Mouse (Mus musculus) neural tube, embryonic 12.5 days (tissue): ENCODE measurements at regions not wholly inside any gene's neighbourhood (a gene's known extent, or its start where the extent isn't known, plus 50 kb on each side); places are given as distances from the start of the nearest gene placed in this dataset.

Experiments used
- ATAC-seq: fragments of 200-750 bp; cut with Nextera tagmentation; 2 replicates; pipeline ENCODE4 v1.8.0; 2017; ENCODE audit warnings: low read depth, mild to moderate bottlenecking, moderate TSS enrichment, moderate library complexity; ENCODE audit not compliant: low FRiP score
- H3K27ac ChIP-seq: fragments of 300-500 bp; sonication (generic); 2 replicates; pipeline ENCODE4 v1.5.1; 2016
- H3K27me3 ChIP-seq: fragments of 300-500 bp; sonication (generic); replicated peaks from 2 replicates; pipeline ENCODE4 v1.6.1; 2016; ENCODE audit warnings: mild to moderate bottlenecking
- H3K36me3 ChIP-seq: fragments of 300-500 bp; sonication (generic); 2 replicates; pipeline ENCODE4 v1.6.1; 2016; ENCODE audit warnings: mild to moderate bottlenecking
- H3K4me1 ChIP-seq: fragments of 300-500 bp; sonication (generic); 2 replicates; pipeline ENCODE4 v1.6.1; 2016
- H3K4me2 ChIP-seq: fragments of 300-500 bp; sonication (generic); replicated peaks from 2 replicates; pipeline ENCODE4 v1.6.1; 2016; ENCODE audit warnings: mild to moderate bottlenecking
- H3K4me3 ChIP-seq: fragments of 300-500 bp; sonication (generic); 2 replicates; pipeline ENCODE4 v1.5.1; 2016
- H3K9ac ChIP-seq: fragments of 300-500 bp; sonication (generic); 2 replicates; pipeline ENCODE4 v1.6.1; 2016; ENCODE audit warnings: mild to moderate bottlenecking
- H3K9me3 ChIP-seq: fragments of 300-500 bp; sonication (generic); 2 replicates; pipeline ENCODE4 v1.6.1; 2016; ENCODE audit warnings: mild to moderate bottlenecking
- WGBS: fragments of 180-500 bp; shearing (Covaris S2); methylation state at CpG from one replicate; pipeline ENCODE4 v1.1.7; 2016; 5-methylcytosine and 5-hydroxymethylcytosine counted together

DNA sequence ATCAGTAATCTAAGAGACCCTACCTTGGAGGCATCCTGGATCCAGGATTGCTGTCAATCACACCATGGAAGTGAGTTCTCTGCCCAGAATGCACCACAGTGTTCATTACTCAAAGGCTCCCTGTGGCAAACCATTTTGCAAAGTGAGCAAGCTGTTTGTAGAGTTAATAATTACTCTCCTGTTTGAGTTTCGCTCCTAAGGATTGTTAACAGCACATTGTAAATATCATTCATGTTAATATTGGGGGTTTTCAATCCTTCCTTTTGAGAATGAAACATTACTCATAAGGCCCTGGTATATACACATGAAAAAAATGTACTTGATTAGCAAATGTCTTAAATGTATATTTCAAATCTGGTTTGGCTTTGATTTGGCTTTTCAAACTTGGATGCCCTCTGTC lies 58.1 kb upstream of the Clstn2 start:
- WGBS, result 88% methylated on average over 1 of the region's 1 CpGs
- H3K9me3 ChIP-seq, result no peaks in the 10 kb centered on the region
- H3K4me3 ChIP-seq, result no peak overlapping the region
- ATAC-seq, result no peak
- H3K4me1 ChIP-seq, result no peaks in the 10 kb centered on the region
- H3K4me2 ChIP-seq, result no peak overlapping the region
- no peak overlapping the region for H3K27ac ChIP-seq
- H3K36me3 ChIP-seq, result no peaks in the 10 kb centered on the region
- no peaks in the 10 kb centered on the region for H3K27me3 ChIP-seq
- no peak overlapping the region for H3K9ac ChIP-seq

DNA sequence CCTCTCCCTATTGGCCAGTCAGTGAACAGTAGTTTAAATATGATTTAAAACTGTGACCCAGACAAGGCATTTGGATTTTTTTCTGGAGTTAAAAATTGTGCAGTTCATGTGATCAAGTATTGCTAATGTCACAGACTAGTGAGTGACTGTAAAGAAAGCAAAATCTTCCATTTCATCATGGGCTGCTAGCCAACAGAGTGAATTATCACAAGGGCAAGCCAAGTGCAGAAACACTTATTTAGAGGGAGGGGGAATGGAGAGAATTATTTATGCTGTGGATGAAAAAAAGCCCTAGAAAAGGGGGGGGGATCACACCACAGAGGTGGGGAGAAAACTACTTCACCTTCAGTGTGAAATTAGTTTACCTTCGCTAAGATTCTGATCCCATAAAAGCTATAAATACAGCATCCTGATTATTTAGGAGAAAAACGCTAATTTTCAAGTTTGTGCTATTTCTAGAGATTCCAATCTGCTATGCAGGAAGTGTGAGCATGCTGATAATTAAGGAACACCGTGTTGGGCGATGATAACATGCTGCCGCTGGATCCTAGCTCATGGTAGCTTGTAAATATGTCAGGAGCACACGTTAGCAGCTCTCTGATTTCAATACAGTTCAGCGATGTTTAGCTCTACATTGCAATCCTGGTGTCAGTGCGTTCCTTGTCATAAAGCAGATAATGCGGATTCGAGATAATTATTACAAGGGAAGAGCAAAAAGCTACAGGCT lies 62.2 kb upstream of the Clstn2 start:
- 84% methylated on average over 10 of the region's 10 CpGs for WGBS
- Histone ChIP-seq H3K4me3 (no peak overlapping the region), H3K27me3 (no peaks in the 10 kb centered on the region), H3K4me1 (no peaks in the 10 kb centered on the region), H3K36me3 (no peaks in the 10 kb centered on the region), H3K9ac (no peak overlapping the region), H3K9me3 (no peaks in the 10 kb centered on the region), H3K4me2 (no peak overlapping the region), H3K27ac (no peak overlapping the region)
- ATAC-seq, result no peak

- Histone ChIP-seq H3K27ac (no peak overlapping the region), H3K4me1 (no peaks in the 10 kb centered on the region), H3K4me2 (no peak overlapping the region), H3K4me3 (no peak overlapping the region), H3K9ac (no peak overlapping the region), H3K36me3 (no peaks in the 10 kb centered on the region), H3K27me3 (no peaks in the 10 kb centered on the region), H3K9me3 (no peaks in the 10 kb centered on the region)
- no peak for ATAC-seq
- 55% methylated on average over 6 of the region's 6 CpGs for WGBS
Measured at GRCm38 (mm10) chr9:98123390-98123789, 90.4 kb upstream of the Clstn2 start.

DNA sequence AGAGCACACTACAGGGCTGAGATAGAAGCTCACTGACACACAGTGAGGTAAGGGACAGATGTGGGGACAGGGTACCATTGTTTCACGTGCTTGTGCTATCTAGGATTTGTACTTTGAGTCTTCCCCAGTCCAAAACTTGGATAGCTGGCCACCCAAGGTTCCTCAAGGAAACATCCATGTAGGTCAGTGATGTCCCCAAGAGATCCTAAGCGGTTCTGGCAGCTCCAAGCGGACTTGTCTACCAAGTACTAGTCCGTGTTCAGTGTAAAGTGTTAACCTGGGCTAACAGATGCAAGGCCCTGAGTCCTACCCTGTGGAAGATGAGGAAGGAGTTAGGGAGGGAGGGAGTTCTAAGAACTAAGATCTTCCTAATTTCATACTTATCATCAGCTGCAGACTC lies 96.6 kb upstream of the Clstn2 start:
- Histone ChIP-seq H3K4me3 (no peak overlapping the region), H3K27ac (no peak overlapping the region), H3K4me1 (no peaks in the 10 kb centered on the region), H3K9me3 (no peaks in the 10 kb centered on the region), H3K36me3 (no peaks in the 10 kb centered on the region), H3K9ac (no peak overlapping the region), H3K4me2 (no peak overlapping the region), H3K27me3 (no peaks in the 10 kb centered on the region)
- no peak for ATAC-seq
- 86% methylated on average over 4 of the region's 4 CpGs for WGBS

DNA sequence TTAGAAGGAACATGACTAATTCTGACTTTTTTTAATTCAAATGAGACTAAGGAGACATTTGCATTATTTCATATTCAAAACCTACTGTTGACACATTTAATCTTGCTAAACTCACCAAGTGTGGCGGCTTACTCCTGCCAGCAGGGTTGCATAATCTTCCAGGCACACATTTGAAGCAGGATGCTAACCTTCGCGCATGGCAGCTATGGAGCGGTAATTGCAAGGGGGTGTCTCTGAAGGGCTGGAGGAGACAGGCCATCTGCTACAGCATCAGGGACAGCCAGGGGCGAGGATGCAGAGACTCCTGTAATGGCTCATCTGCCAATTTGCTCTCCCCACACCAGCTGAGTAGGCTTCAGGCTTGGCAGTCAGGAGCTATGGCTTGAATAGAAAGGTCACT lies 97.9 kb upstream of the Clstn2 start:
- Histone ChIP-seq H3K4me2 (no peak overlapping the region), H3K27ac (no peak overlapping the region), H3K4me1 (no peaks in the 10 kb centered on the region), H3K9me3 (no peaks in the 10 kb centered on the region), H3K36me3 (no peaks in the 10 kb centered on the region), H3K9ac (no peak overlapping the region), H3K4me3 (no peak overlapping the region), H3K27me3 (no peaks in the 10 kb centered on the region)
- 83% methylated on average over 5 of the region's 5 CpGs for WGBS
- no peak for ATAC-seq

- H3K9me3 ChIP-seq, result no peaks in the 10 kb centered on the region
- no peak overlapping the region for H3K4me2 ChIP-seq
- no peak overlapping the region for H3K9ac ChIP-seq
- H3K27ac ChIP-seq, result no peak overlapping the region
- H3K36me3 ChIP-seq, result no peaks in the 10 kb centered on the region
- H3K4me3 ChIP-seq, result no peak overlapping the region
- no peaks in the 10 kb centered on the region for H3K27me3 ChIP-seq
- no peak for ATAC-seq
- H3K4me1 ChIP-seq, result no peaks in the 10 kb centered on the region
Measured at GRCm38 (mm10) chr9:98140546-98140945, 107.6 kb upstream of the Clstn2 start.

- no peak overlapping the region for H3K27ac ChIP-seq
- no peaks in the 10 kb centered on the region for H3K4me1 ChIP-seq
- H3K27me3 ChIP-seq, result no peaks in the 10 kb centered on the region
- 68% methylated on average over 7 of the region's 7 CpGs for WGBS
- H3K36me3 ChIP-seq, result no peaks in the 10 kb centered on the region
- H3K9me3 ChIP-seq, result no peaks in the 10 kb centered on the region
- no peak overlapping the region for H3K4me2 ChIP-seq
- no peak overlapping the region for H3K4me3 ChIP-seq
- H3K9ac ChIP-seq, result no peak overlapping the region
- no peak for ATAC-seq
Measured at GRCm38 (mm10) chr9:98142121-98142520, 109.1 kb upstream of the Clstn2 start.

DNA sequence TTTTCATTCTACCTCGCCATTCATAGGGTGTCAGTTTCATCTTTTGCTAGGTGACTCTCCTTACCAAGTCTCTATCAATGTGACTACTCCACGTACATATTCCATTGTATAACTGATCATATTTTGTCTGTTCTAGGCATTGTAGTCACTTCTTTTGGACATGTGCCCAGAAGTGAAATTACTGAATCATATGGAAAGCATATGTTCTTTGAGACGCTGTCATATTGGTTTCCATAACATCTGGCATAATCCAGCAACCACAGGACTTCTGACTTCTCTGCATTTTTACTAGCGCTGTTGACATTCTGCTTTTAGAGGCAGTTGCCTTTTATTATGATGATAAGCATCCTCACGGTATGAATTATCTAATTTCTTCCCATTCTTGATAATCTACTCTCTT lies 113.9 kb upstream of the Clstn2 start:
- H3K4me1 ChIP-seq, result no peaks in the 10 kb centered on the region
- no peak overlapping the region for H3K27ac ChIP-seq
- H3K9ac ChIP-seq, result no peak overlapping the region
- no peaks in the 10 kb centered on the region for H3K36me3 ChIP-seq
- no peak overlapping the region for H3K4me2 ChIP-seq
- WGBS, result 87% methylated on average over 5 of the region's 5 CpGs
- no peaks in the 10 kb centered on the region for H3K27me3 ChIP-seq
- ATAC-seq, result no peak
- H3K9me3 ChIP-seq, result no peaks in the 10 kb centered on the region
- H3K4me3 ChIP-seq, result no peak overlapping the region

DNA sequence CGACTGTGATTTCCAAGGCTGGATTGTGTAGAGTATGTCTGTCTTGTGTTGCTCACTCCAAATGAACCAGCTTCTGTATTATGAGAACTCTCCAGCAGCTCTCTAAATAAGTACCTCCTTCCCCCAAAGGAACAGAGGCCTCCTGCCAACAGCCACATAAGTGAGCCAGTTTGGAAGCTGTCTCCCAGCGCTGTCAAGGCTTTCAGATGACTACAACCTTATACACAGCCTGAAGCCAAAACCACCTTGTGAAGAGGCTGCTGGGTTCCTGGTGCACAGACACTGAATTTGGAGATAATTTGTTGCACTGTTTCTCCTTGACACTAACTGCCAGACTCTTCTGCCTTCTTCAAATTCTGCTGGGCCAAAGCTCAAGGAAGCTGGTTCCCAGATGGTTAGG lies 125.4 kb upstream of the Clstn2 start:
- H3K9ac ChIP-seq, result no peak overlapping the region
- WGBS, result 93% methylated on average over 2 of the region's 2 CpGs
- ATAC-seq, result no peak

GRCm38 (mm10) chr9:98164489-98164888 lies 122.7 kb upstream of the Nmnat3 start:
- Histone ChIP-seq H3K9ac (no peak overlapping the region), H3K9me3 (no peaks in the 10 kb centered on the region), H3K4me1 (no peaks in the 10 kb centered on the region), H3K36me3 (no peaks in the 10 kb centered on the region), H3K4me2 (no peak overlapping the region), H3K27me3 (no peaks in the 10 kb centered on the region), H3K4me3 (no peak overlapping the region), H3K27ac (no peak overlapping the region)
- ATAC-seq, result no peak
- WGBS, result 30% methylated on average over 5 of the region's 5 CpGs

More for the DNA sequence above, 125.4 kb upstream of the Clstn2 start:
- no peak overlapping the region for H3K27ac ChIP-seq
- H3K27me3 ChIP-seq, result no peaks in the 10 kb centered on the region
- H3K9me3 ChIP-seq, result no peaks in the 10 kb centered on the region
- H3K4me1 ChIP-seq, result no peaks in the 10 kb centered on the region
- no peak overlapping the region for H3K4me3 ChIP-seq
- H3K4me2 ChIP-seq, result no peak overlapping the region
- no peaks in the 10 kb centered on the region for H3K36me3 ChIP-seq

- H3K4me2 ChIP-seq, result no peak overlapping the region
- H3K4me3 ChIP-seq, result no peak overlapping the region
- no peak overlapping the region for H3K9ac ChIP-seq
- H3K9me3 ChIP-seq, result no peaks in the 10 kb centered on the region
- no peaks in the 10 kb centered on the region for H3K36me3 ChIP-seq
- WGBS, result 71% methylated on average over 5 of the region's 5 CpGs
- no peak for ATAC-seq
- no peak overlapping the region for H3K27ac ChIP-seq
- H3K27me3 ChIP-seq, result no peaks in the 10 kb centered on the region
- H3K4me1 ChIP-seq, result no peaks in the 10 kb centered on the region
Measured at GRCm38 (mm10) chr9:98174056-98174455, 113.2 kb upstream of the Nmnat3 start.

DNA sequence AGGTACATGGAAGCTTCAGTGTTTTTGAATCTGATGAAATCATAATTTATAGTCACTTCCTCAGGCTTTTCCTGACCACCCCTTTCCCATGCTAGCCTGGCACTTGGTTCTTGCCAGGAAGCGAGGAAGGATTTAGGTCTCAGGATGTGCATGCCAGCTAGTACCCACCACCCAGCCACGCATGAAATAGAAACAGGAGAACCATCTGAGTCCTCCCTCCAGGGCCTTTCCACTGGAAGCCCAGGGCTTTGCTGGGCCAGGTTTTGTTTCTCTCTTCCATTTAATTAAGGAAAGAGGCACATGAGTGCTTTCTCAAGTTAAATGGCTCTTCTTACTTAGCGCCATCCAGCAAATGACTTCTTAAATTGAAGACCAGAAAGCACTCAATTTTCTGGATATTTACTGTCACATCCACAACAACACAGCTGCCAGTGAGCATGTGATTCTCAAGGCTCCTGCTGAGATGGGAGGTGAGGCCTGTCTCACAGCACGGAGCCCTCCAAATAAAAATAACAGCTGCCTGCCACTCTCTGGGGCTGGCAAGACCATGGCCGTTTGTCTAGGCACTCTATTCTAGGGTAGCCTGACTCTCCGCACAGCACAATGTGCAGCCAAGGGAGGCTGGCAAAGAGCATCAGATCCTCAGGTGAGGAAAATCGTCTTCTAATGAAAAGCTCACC lies 110.4 kb upstream of the Nmnat3 start:
- no peak overlapping the region for H3K4me3 ChIP-seq
- H3K9me3 ChIP-seq, result no peaks in the 10 kb centered on the region
- no peaks in the 10 kb centered on the region for H3K4me1 ChIP-seq
- 51% methylated on average over 7 of the region's 7 CpGs for WGBS
- peak; percentile 70; the same call in 1 of the 2 replicates for ATAC-seq
- no peak overlapping the region for H3K4me2 ChIP-seq
- no peak overlapping the region for H3K9ac ChIP-seq
- no peaks in the 10 kb centered on the region for H3K27me3 ChIP-seq
- H3K27ac ChIP-seq, result no peak overlapping the region
- no peaks in the 10 kb centered on the region for H3K36me3 ChIP-seq

DNA sequence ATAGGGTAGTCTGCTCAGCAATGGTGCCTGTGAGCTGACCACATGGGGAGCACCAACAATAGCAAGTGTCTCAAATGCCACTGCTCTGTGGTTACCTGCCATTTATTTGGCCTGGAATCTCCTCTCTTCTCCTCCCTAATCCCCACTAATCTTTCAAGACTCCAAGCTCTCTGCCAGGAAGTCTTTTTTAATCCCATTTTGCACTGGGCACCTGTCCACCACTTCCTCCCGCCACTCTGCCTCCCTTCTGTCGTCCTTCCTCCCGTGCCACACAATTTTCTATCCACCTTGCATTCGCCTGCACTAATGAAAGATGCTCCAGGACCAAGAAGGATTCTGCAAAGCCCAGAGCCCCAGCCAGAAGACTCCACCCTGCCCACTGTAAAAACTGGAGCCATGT lies 106.5 kb upstream of the Nmnat3 start:
- 66% methylated on average over 4 of the region's 4 CpGs for WGBS
- H3K4me1 ChIP-seq, result no peaks in the 10 kb centered on the region
- H3K4me3 ChIP-seq, result no peak overlapping the region
- no peak overlapping the region for H3K4me2 ChIP-seq
- ATAC-seq, result no peak
- no peak overlapping the region for H3K9ac ChIP-seq
- no peaks in the 10 kb centered on the region for H3K36me3 ChIP-seq
- no peaks in the 10 kb centered on the region for H3K9me3 ChIP-seq
- H3K27me3 ChIP-seq, result no peaks in the 10 kb centered on the region
- no peak overlapping the region for H3K27ac ChIP-seq
